Mouse (Mus musculus) midbrain, postnatal 0 days (tissue): ENCODE measurements at regions not wholly inside any gene's neighbourhood (a gene's known extent, or its start where the extent isn't known, plus 50 kb on each side); places are given as distances from the start of the nearest gene placed in this dataset.

ENCODE experiments used
- ATAC-seq: fragments of 200-750 bp; cut with Nextera tagmentation; 2 replicates; pipeline ENCODE4 v1.8.0; 2017; ENCODE audit warnings: moderate number of reproducible peaks, mild to moderate bottlenecking, moderate TSS enrichment, moderate library complexity; ENCODE audit not compliant: low FRiP score
- DNase-seq: peaks from one replicate; pipeline ENCODE4 v3.0.0-alpha.2; 2015; ENCODE audit warnings: low spot score
- H3K27ac ChIP-seq: fragments of 300-500 bp; sonication (generic); 2 replicates; pipeline ENCODE4 v1.5.1; 2014; ENCODE audit warnings: low read depth, mild to moderate bottlenecking, low read length, mixed read lengths
- H3K27me3 ChIP-seq: fragments of 300-500 bp; sonication (generic); 2 replicates; pipeline ENCODE4 v1.6.1; 2014; ENCODE audit warnings: low read length, control low read depth, mixed read lengths; ENCODE audit not compliant: insufficient read depth
- H3K36me3 ChIP-seq: fragments of 300-500 bp; sonication (generic); 2 replicates; pipeline ENCODE4 v1.6.1; 2014; ENCODE audit warnings: low read length, control low read depth, mixed read lengths; ENCODE audit not compliant: insufficient read depth
- H3K4me1 ChIP-seq: fragments of 300-500 bp; sonication (generic); 2 replicates; pipeline ENCODE4 v1.6.1; 2014; ENCODE audit warnings: mild to moderate bottlenecking, control low read depth, antibody characterized with exemption, low read length, mixed read lengths; ENCODE audit not compliant: insufficient read depth
- H3K4me2 ChIP-seq: fragments of 300-500 bp; sonication (generic); 2 replicates; pipeline ENCODE4 v1.6.1; 2014; ENCODE audit warnings: low read depth, mild to moderate bottlenecking, low read length, mixed read lengths; ENCODE audit not compliant: poor library complexity, severe bottlenecking
- H3K4me3 ChIP-seq: fragments of 300-500 bp; sonication (generic); 2 replicates; pipeline ENCODE4 v1.5.1; 2014; ENCODE audit warnings: low read depth, mild to moderate bottlenecking, low read length, moderate library complexity
- H3K9ac ChIP-seq: fragments of 300-500 bp; sonication (generic); replicated peaks from 2 replicates; pipeline ENCODE4 v1.6.1; 2014; ENCODE audit warnings: mild to moderate bottlenecking, low read length, moderate library complexity, mixed read lengths; ENCODE audit not compliant: poor library complexity, severe bottlenecking
- H3K9me3 ChIP-seq: fragments of 300-500 bp; sonication (generic); 2 replicates; pipeline ENCODE4 v1.6.1; 2016; ENCODE audit warnings: low read length, control low read depth
- CTCF ChIP-seq: IDR thresholded peaks from 2 replicates; pipeline ENCODE4 v1.5.1; 2016; ENCODE audit warnings: antibody characterized with exemption, mild to moderate bottlenecking
- WGBS: fragments of 180-500 bp; shearing (Covaris S2); extraction: QIAGEN DNeasy Blood & Tissue Kit; methylation state at CpG from one replicate; pipeline ENCODE4 v1.1.7; 2014; 5-methylcytosine and 5-hydroxymethylcytosine counted together

GRCm38 (mm10) chr3:38695836-38696235, 190.9 kb upstream of the Fat4 start:
- Histone ChIP-seq H3K27me3 (no peaks in the 10 kb centered on the region), H3K9me3 (no peaks in the 10 kb centered on the region), H3K36me3 (no peaks in the 10 kb centered on the region), H3K4me2 (no peak overlapping the region), H3K4me1 (no peaks in the 10 kb centered on the region), H3K9ac (no peak overlapping the region), H3K4me3 (no peak overlapping the region), H3K27ac (no peak overlapping the region)
- TF ChIP-seq CTCF, result no peak
- peak; percentile 47 for DNase-seq
- no peak for ATAC-seq
- WGBS, result 62% methylated on average over 7 of the region's 7 CpGs

- H3K36me3 ChIP-seq, result no peaks in the 10 kb centered on the region
- H3K4me3 ChIP-seq, result no peak overlapping the region
- H3K9ac ChIP-seq, result no peak overlapping the region
- no peaks in the 10 kb centered on the region for H3K9me3 ChIP-seq
- DNase-seq (no peak), ATAC-seq (no peak)
- no peak overlapping the region for H3K27ac ChIP-seq
- TF ChIP-seq CTCF, result no peak
- H3K4me1 ChIP-seq, result no peaks in the 10 kb centered on the region
- no peak overlapping the region for H3K4me2 ChIP-seq
- H3K27me3 ChIP-seq, result no peaks in the 10 kb centered on the region
Measured at GRCm38 (mm10) chr3:38692768-38693167, 194.0 kb upstream of the Fat4 start.

- H3K27ac ChIP-seq, result no peak overlapping the region
- no peak overlapping the region for H3K4me2 ChIP-seq
- TF ChIP-seq CTCF, result no peak
- H3K4me1 ChIP-seq, result no peaks in the 10 kb centered on the region
- no peak for ATAC-seq
- WGBS, result 89% methylated on average over 4 of the region's 4 CpGs
- H3K9ac ChIP-seq, result no peak overlapping the region
- DNase-seq, result no peak
- no peaks in the 10 kb centered on the region for H3K36me3 ChIP-seq
- no peaks in the 10 kb centered on the region for H3K9me3 ChIP-seq
- H3K27me3 ChIP-seq, result no peaks in the 10 kb centered on the region
- no peak overlapping the region for H3K4me3 ChIP-seq
Measured at GRCm38 (mm10) chr3:38684247-38684991, 199.8 kb upstream of the Ankrd50 start.

GRCm38 (mm10) chr3:38663670-38664494, 179.2 kb upstream of the Ankrd50 start:
- H3K4me1 ChIP-seq, result no peaks in the 10 kb centered on the region
- H3K9me3 ChIP-seq, result no peaks in the 10 kb centered on the region
- TF ChIP-seq CTCF, result no peak
- no peak overlapping the region for H3K9ac ChIP-seq
- 14% methylated on average over 17 of the region's 17 CpGs for WGBS
- H3K4me3 ChIP-seq, result peak overlapping the region; percentile 3; the same call in 1 of the 2 replicates
- H3K36me3 ChIP-seq, result no peaks in the 10 kb centered on the region
- DNase-seq (peak; percentile 84), ATAC-seq (peak; percentile 76)
- H3K4me2 ChIP-seq, result peak overlapping the region; percentile 36; the same call in 1 of the 2 replicates
- H3K27ac ChIP-seq, result peak overlapping the region; percentile 55
- H3K27me3 ChIP-seq, result no peaks in the 10 kb centered on the region

GRCm38 (mm10) chr3:38663023-38663422, 178.4 kb upstream of the Ankrd50 start:
- Histone ChIP-seq H3K9ac (no peak overlapping the region), H3K36me3 (no peaks in the 10 kb centered on the region), H3K4me3 (no peak overlapping the region), H3K4me1 (no peaks in the 10 kb centered on the region), H3K4me2 (no peak overlapping the region), H3K9me3 (no peaks in the 10 kb centered on the region), H3K27me3 (no peaks in the 10 kb centered on the region), H3K27ac (no peak overlapping the region)
- 75% methylated on average over 5 of the region's 5 CpGs for WGBS
- DNase-seq (no peak), ATAC-seq (no peak)
- TF ChIP-seq CTCF, result peak; percentile 66

GRCm38 (mm10) chr3:38656790-38657189, 172.1 kb upstream of the Ankrd50 start:
- DNase-seq, result no peak
- Histone ChIP-seq H3K9ac (no peak overlapping the region), H3K36me3 (no peaks in the 10 kb centered on the region), H3K27me3 (no peaks in the 10 kb centered on the region), H3K4me3 (no peak overlapping the region), H3K27ac (no peak overlapping the region), H3K4me2 (no peak overlapping the region), H3K9me3 (no peaks in the 10 kb centered on the region), H3K4me1 (no peaks in the 10 kb centered on the region; the same call in 1 of the 2 replicates)
- WGBS, result 56% methylated on average over 1 of the region's 1 CpGs
- no peak for ATAC-seq
- no peak for TF ChIP-seq CTCF
